ENCODE assay signal across 10 mouse cellular contexts in the genomic region with DNA sequence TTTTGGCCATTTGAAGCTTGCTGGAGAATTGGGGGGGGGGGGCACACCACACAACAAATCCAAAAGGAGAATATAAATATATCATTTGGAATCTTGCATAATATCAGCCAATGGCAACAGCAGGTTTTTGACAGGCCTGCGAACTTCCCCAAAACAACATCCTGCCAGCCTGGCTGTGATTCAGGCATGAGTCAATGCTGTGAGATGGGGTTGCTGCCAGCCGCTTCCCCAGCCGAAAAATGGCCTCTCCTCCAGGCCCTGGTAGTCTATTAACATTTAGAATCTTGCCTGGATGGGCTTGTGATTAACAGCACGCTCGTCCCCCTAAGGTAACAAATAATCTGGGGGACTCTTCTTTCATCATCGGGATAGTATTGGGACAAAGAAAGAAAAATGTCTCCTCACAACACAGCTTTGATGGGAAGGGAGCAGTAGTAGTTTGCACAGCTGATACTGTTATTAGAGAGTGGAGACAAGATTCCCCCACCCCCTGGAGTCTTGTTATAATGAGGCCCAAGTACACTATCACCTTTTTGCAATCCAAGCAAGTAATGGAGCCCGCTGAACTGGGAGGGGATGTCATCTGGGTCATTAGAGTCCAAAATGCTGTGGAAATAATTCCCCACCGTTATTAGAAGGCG.
DNase-seq lines count a peak whose midpoint lies in the region; ATAC-seq and TF ChIP-seq lines count a peak whose summit lies in the region.
"Had no signal": no experiment of that assay in that cellular context is flagged by ENCODE, and none has a peak within 500 bp of the region (broad histone marks: within the 10 kb centered on the region; RNA-seq: fewer than 3 reads in every experiment).

No protein-coding gene starts in this region.

- no peak for ATAC-seq in inflammation-experienced regulatory T-cells, adult 6 months

- peaks cover 14% of the 10 kb centered on the region for H3K4me1 ChIP-seq in olfactory bulb, adult 2 months (ENCODE audit: control insufficient read depth, insufficient read depth, low read length)
- H3K4me1 ChIP-seq: embryonic facial prominence, embryonic 13.5 days had no signal

- no peak overlapping the region for H3K4me3 ChIP-seq in olfactory bulb, adult 2 months (ENCODE audit: insufficient read depth, low read depth, low read length)
- H3K4me3 ChIP-seq: embryonic facial prominence, embryonic 13.5 days; limb, embryonic 12.5 days had no signal

- peak overlapping the region; percentile 46; the same call in 1 of the 2 replicates for H3K27ac ChIP-seq in olfactory bulb, adult 2 months (ENCODE audit: insufficient read depth, low read depth, low read length)
- H3K27ac ChIP-seq: embryonic facial prominence, embryonic 13.5 days; limb, embryonic 12.5 days had no signal

- TF ChIP-seq POLR2A in olfactory bulb, adult 2 months (IDR thresholded peaks at IDR 0.05; ENCODE audit: insufficient read depth, low read depth, low read length) = no peak

- DNase-seq in heart, adult 11 months = peak; percentile 91
- no peak for DNase-seq in heart, adult 8-10 months (ENCODE audit: low spot score)
- DNase-seq in adrenal gland, adult 18-20 months (ENCODE audit: low spot score in 2 of 2) = peak; percentile 42 to 43
- DNase-seq in fibroblast of lung, adult 2 months (ENCODE audit: low read depth) = peak; percentile 73
- DNase-seq in layer of hippocampus, adult 9-10 months (ENCODE audit: low spot score) = peak; percentile 44
- no peak for DNase-seq in retina, embryonic 14.5 days (ENCODE audit: low spot score)

- no peak for TF ChIP-seq CTCF in olfactory bulb, adult 2 months (IDR thresholded peaks at IDR 0.05; ENCODE audit: insufficient read depth, low read depth, low read length)

- 44% methylated on average over 9 of the region's 9 CpGs for WGBS in olfactory bulb, adult 2 months

Comparison
In these comparisons a context has a peak if more than half of its experiments do, and no peak if none do; other contexts are left out.
1. DNase-seq: peak in heart, adult 11 months (single experiment), adrenal gland, adult 18-20 months (2 of 2), fibroblast of lung, adult 2 months (single experiment) and layer of hippocampus, adult 9-10 months (single experiment); none in heart, adult 8-10 months (single experiment) and retina, embryonic 14.5 days (single experiment).